Mouse (Mus musculus): Measurements from ENCODE around the gene Gstp3.

Gstp3 gene

GRCm38 (mm10) chr19:4100718-4101261 is 41.4 kb upstream of the Gstp3 start:
- no peak for TF ChIP-seq NANOG (IDR thresholded peaks at IDR 0.05; ENCODE audit: borderline replicate concordance, low read length)
- TF ChIP-seq POU5F1 (IDR thresholded peaks at IDR 0.05; ENCODE audit: borderline replicate concordance, low read length) = no peak
- TF ChIP-seq CTCF (conservative IDR thresholded peaks at IDR 0.05; ENCODE audit: low read length) = no peak
- Histone ChIP-seq H3K4me3 (replicated peaks; ENCODE audit: low read length) (peak overlapping the region; percentile 90), H3K4me1 (replicated peaks; ENCODE audit: low read depth, low read length) (peaks cover 56% of the 10 kb centered on the region), H3K36me3 (ENCODE audit: insufficient read depth, low read length) (peaks cover 11% of the 10 kb centered on the region), H3K27me3 (ENCODE audit: insufficient read depth, low read length) (peaks cover 44% of the 10 kb centered on the region), H3K9me3 (ENCODE audit: low read length) (no peaks in the 10 kb centered on the region)

GRCm38 (mm10) chr19:4099837-4100717 is 40.7 kb upstream of the Gstp3 start, which contains the start of gene Pitpnm1:
TSS of gene Pitpnm1 (plus strand) at chr19:4099998.
- Histone ChIP-seq H3K9me3 (ENCODE audit: low read length) (no peaks in the 10 kb centered on the region), H3K4me3 (replicated peaks; ENCODE audit: low read length) (peak within 1 kb of the TSS; percentile 90), H3K27me3 (ENCODE audit: insufficient read depth, low read length) (peaks cover 44% of the 10 kb centered on the region), H3K4me1 (replicated peaks; ENCODE audit: low read depth, low read length) (peaks cover 61% of the 10 kb centered on the region), H3K36me3 (ENCODE audit: insufficient read depth, low read length) (peaks cover 11% of the 10 kb centered on the region)
- TF ChIP-seq CTCF (conservative IDR thresholded peaks at IDR 0.05; ENCODE audit: low read length) (no peak), NANOG (IDR thresholded peaks at IDR 0.05; ENCODE audit: borderline replicate concordance, low read length) (no peak), POU5F1 (IDR thresholded peaks at IDR 0.05; ENCODE audit: borderline replicate concordance, low read length) (no peak)

DNA sequence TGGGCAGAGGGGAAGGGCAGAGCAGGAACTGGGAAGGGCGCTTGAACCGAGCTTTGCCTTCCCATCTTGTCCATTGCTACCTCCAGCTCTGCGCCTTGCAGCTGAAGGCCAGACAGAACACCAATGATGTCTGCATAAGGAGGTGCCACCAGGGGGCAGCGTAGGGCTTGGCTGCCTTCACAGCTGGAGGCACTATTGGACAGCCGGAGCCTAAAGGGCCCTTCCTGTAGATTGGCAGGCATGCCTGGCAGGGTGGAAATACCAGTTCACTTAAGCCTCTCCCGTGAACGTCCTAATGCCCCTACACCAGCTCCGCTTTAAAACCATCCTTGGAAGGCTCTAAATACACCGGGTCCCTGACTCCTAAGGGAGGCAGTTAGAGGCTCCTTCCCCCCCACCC is 39.7 kb upstream of the Gstp3 start:
- peak overlapping the region; percentile 90 for H3K4me3 ChIP-seq (replicated peaks; ENCODE audit: low read length)
- no peaks in the 10 kb centered on the region for H3K9me3 ChIP-seq (ENCODE audit: low read length)
- peaks cover 11% of the 10 kb centered on the region for H3K36me3 ChIP-seq (ENCODE audit: insufficient read depth, low read length)
- H3K4me1 ChIP-seq (replicated peaks; ENCODE audit: low read depth, low read length) = peaks cover 66% of the 10 kb centered on the region
- peaks cover 42% of the 10 kb centered on the region for H3K27me3 ChIP-seq (ENCODE audit: insufficient read depth, low read length)
- TF ChIP-seq CTCF (conservative IDR thresholded peaks at IDR 0.05; ENCODE audit: low read length) = peak; percentile 68
- TF ChIP-seq POU5F1 (IDR thresholded peaks at IDR 0.05; ENCODE audit: borderline replicate concordance, low read length) = no peak

GRCm38 (mm10) chr19:4098426-4098825 is 39.1 kb upstream of the Gstp3 start:
- peaks cover 39% of the 10 kb centered on the region for H3K27me3 ChIP-seq (ENCODE audit: insufficient read depth, low read length)
- TF ChIP-seq POU5F1 (IDR thresholded peaks at IDR 0.05; ENCODE audit: borderline replicate concordance, low read length) = no peak
- TF ChIP-seq CTCF (conservative IDR thresholded peaks at IDR 0.05; ENCODE audit: low read length) = no peak
- TF ChIP-seq NANOG (IDR thresholded peaks at IDR 0.05; ENCODE audit: borderline replicate concordance, low read length) = no peak
- H3K4me3 ChIP-seq (replicated peaks; ENCODE audit: low read length) = peak overlapping the region; percentile 90
- no peaks in the 10 kb centered on the region for H3K9me3 ChIP-seq (ENCODE audit: low read length)
- H3K4me1 ChIP-seq (replicated peaks; ENCODE audit: low read depth, low read length) = peaks cover 70% of the 10 kb centered on the region
- H3K36me3 ChIP-seq (ENCODE audit: insufficient read depth, low read length) = peaks cover 11% of the 10 kb centered on the region

- Histone ChIP-seq H3K4me3 (replicated peaks; ENCODE audit: low read length) (peak overlapping the region; percentile 90), H3K9me3 (ENCODE audit: low read length) (no peaks in the 10 kb centered on the region), H3K4me1 (replicated peaks; ENCODE audit: low read depth, low read length) (peaks cover 66% of the 10 kb centered on the region), H3K27me3 (ENCODE audit: insufficient read depth, low read length) (peaks cover 29% of the 10 kb centered on the region), H3K36me3 (ENCODE audit: insufficient read depth, low read length) (peaks cover 11% of the 10 kb centered on the region)
- TF ChIP-seq CTCF (conservative IDR thresholded peaks at IDR 0.05; ENCODE audit: low read length) = no peak
- no peak for TF ChIP-seq NANOG (IDR thresholded peaks at IDR 0.05; ENCODE audit: borderline replicate concordance, low read length)
- TF ChIP-seq POU5F1 (IDR thresholded peaks at IDR 0.05; ENCODE audit: borderline replicate concordance, low read length) = no peak
Observed at GRCm38 (mm10) chr19:4097441-4097825, 38.1 kb upstream of the Gstp3 start.

DNA sequence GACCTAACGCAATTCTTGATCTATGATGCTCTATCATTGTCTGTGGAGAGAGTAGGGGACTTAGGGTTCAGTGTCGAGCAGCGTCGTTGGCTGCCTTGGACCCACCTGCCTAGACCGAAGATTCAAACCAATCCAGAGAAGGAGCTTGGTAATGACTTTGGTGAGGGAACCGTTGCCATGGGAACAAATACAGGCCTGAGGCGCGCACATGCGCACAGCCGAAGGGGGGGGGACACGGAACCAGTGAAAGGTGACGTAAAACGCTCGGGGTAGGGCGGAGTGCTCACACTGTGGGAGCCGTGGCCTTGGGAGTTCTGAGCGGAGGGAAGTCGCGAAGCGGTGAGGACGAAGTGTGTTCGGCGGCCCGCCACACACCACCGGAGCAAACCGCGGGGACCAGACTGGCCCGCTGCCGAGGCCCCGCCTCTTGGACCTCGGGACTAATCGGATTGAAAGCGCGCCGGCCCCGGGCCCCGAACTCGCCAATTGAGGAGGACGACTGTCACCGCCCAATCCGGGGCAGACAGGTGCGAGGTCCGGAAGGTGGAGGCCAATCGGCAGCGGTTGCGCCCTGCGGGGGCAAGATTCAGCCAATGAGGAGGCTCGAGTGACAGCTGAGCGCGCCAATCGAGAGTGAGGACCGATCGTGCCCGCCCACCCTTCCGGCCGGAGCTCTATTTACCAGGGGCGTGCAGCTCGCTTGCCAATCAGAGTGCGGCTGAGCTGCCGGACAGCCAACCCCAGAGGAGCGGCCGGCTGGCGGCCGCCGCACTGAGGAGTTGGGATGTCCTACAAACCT is 37.5 kb upstream of the Gstp3 start, which contains the start of gene Cdk2ap2:
TSS of gene Cdk2ap2 (plus strand) at position 541 of the 799 bp plus-strand sequence.
- peaks cover 11% of the 10 kb centered on the region for H3K36me3 ChIP-seq (ENCODE audit: insufficient read depth, low read length)
- peaks cover 23% of the 10 kb centered on the region for H3K27me3 ChIP-seq (ENCODE audit: insufficient read depth, low read length)
- TF ChIP-seq CTCF (conservative IDR thresholded peaks at IDR 0.05; ENCODE audit: low read length) (no peak), NANOG (IDR thresholded peaks at IDR 0.05; ENCODE audit: borderline replicate concordance, low read length) (no peak), POU5F1 (IDR thresholded peaks at IDR 0.05; ENCODE audit: borderline replicate concordance, low read length) (no peak)
- H3K4me1 ChIP-seq (replicated peaks; ENCODE audit: low read depth, low read length) = peaks cover 66% of the 10 kb centered on the region
- H3K9me3 ChIP-seq (ENCODE audit: low read length) = no peaks in the 10 kb centered on the region
- peak within 1 kb of the TSS; percentile 90 for H3K4me3 ChIP-seq (replicated peaks; ENCODE audit: low read length)

- peak overlapping the region; percentile 90 for H3K4me3 ChIP-seq (replicated peaks; ENCODE audit: low read length)
- H3K9me3 ChIP-seq (ENCODE audit: low read length) = no peaks in the 10 kb centered on the region
- TF ChIP-seq NANOG (IDR thresholded peaks at IDR 0.05; ENCODE audit: borderline replicate concordance, low read length) (no peak), POU5F1 (IDR thresholded peaks at IDR 0.05; ENCODE audit: borderline replicate concordance, low read length) (no peak)
- peaks cover 57% of the 10 kb centered on the region for H3K4me1 ChIP-seq (replicated peaks; ENCODE audit: low read depth, low read length)
- peaks cover 12% of the 10 kb centered on the region for H3K27me3 ChIP-seq (ENCODE audit: insufficient read depth, low read length)
- H3K36me3 ChIP-seq (ENCODE audit: insufficient read depth, low read length) = peaks cover 11% of the 10 kb centered on the region
Observed at GRCm38 (mm10) chr19:4095802-4096201, 36.4 kb upstream of the Gstp3 start.

DNA sequence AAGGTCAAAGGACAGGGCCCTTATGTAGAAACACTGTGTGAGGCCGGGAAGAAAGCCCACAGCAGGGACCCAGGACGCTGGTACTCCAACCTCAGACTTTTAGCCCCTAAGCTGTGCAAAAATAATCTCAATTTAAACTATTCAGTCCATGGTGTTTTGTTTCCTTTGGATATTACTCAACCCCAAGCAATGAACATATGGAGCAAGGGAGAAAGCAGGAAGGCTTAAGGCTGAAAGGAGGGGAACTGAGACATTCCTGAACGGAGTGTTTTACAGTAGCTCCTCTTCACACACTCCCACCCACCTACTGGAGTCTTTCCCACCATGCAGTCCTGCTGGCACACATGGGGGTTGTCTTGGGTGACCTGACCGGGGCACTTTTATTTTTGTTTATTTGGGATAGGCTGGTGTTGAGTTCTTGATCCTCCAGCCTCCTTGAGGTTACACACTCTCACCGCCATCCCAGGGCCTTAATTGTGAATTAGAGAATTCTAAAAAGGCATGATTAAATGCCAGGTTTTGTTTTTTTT is 35.5 kb upstream of the Gstp3 start:
- Histone ChIP-seq H3K36me3 (ENCODE audit: insufficient read depth, low read length) (peaks cover 11% of the 10 kb centered on the region), H3K9me3 (ENCODE audit: low read length) (no peaks in the 10 kb centered on the region), H3K27me3 (ENCODE audit: insufficient read depth, low read length) (0 out of 2 replicates have a peak, but pooled peaks cover 3% of the 10 kb centered on the region), H3K4me1 (replicated peaks; ENCODE audit: low read depth, low read length) (peaks cover 55% of the 10 kb centered on the region), H3K4me3 (replicated peaks; ENCODE audit: low read length) (no peak overlapping the region)
- no peak for TF ChIP-seq NANOG (IDR thresholded peaks at IDR 0.05; ENCODE audit: borderline replicate concordance, low read length)
- no peak for TF ChIP-seq POU5F1 (IDR thresholded peaks at IDR 0.05; ENCODE audit: borderline replicate concordance, low read length)
- TF ChIP-seq CTCF (conservative IDR thresholded peaks at IDR 0.05; ENCODE audit: low read length) = no peak
